17 mouse cellular contexts compared by ENCODE assay signal in genomic region chr6:128106154-128106553, GRCm38 (mm10). TPM values are rescaled to one million over a fixed set of nuclear protein-coding genes. Genes with fewer than 3 reads are reported as not detected.
DNase-seq lines count a peak whose midpoint lies in the region; ATAC-seq and TF ChIP-seq lines count a peak whose summit lies in the region.
"Had no signal": no experiment of that assay in that cellular context is flagged by ENCODE, and none has a peak within 500 bp of the region (broad histone marks: within the 10 kb centered on the region; RNA-seq: fewer than 3 reads in every experiment).

No protein-coding gene starts in this region.

- DNase-seq in heart, postnatal 14 days: no peak
- DNase-seq in lung, adult 18-20 months: peak; percentile 75 to 84
- no peak for DNase-seq in right cerebral cortex, postnatal 25 days
- DNase-seq in thymus, adult 2 months: no peak
- DNase-seq: adrenal gland, postnatal 14 days; cerebellum, postnatal 10 days; thymus, postnatal 4 days had no signal

- H3K9me3 ChIP-seq in heart, embryonic 16.5 days (replicated peaks; ENCODE audit: control insufficient read depth, low read length): no peaks in the 10 kb centered on the region
- H3K9me3 ChIP-seq in liver, embryonic 16.5 days (replicated peaks; ENCODE audit: control insufficient read depth, low read length): no peaks in the 10 kb centered on the region
- no peaks in the 10 kb centered on the region for H3K9me3 ChIP-seq in liver, embryonic 12.5 days (replicated peaks)
- H3K9me3 ChIP-seq in stomach, embryonic 15.5 days: no peaks in the 10 kb centered on the region
- H3K9me3 ChIP-seq: embryonic facial prominence, embryonic 12.5 days; forebrain, embryonic 13.5 days; hindbrain, embryonic 13.5 days had no signal

- H3K4me1 ChIP-seq in heart, embryonic 16.5 days (ENCODE audit: control insufficient read depth, insufficient read depth, low read length): peaks cover 49% of the 10 kb centered on the region
- H3K4me1 ChIP-seq in liver, embryonic 16.5 days (ENCODE audit: control insufficient read depth, low read depth, low read length): peaks cover 2% of the 10 kb centered on the region
- H3K4me1 ChIP-seq in liver, embryonic 12.5 days: peaks cover 42% of the 10 kb centered on the region
- peaks cover 22% of the 10 kb centered on the region for H3K4me1 ChIP-seq in stomach, embryonic 15.5 days
- no peaks in the 10 kb centered on the region for H3K4me1 ChIP-seq in thymus, adult 2 months (replicated peaks; ENCODE audit: control insufficient read depth, insufficient read depth, low read length)

- H3K27ac ChIP-seq in heart, embryonic 16.5 days (ENCODE audit: low read length): peak overlapping the region; percentile 41
- H3K27ac ChIP-seq in liver, embryonic 16.5 days (ENCODE audit: low read length): peak overlapping the region; percentile 52
- H3K27ac ChIP-seq in liver, embryonic 12.5 days: no peak overlapping the region; the same call in 1 of the 2 replicates
- 0 out of 2 replicates have a peak overlapping the region, but pooled peaks have one; percentile 85 for H3K27ac ChIP-seq in stomach, embryonic 15.5 days
- no peak overlapping the region for H3K27ac ChIP-seq in thymus, adult 2 months (ENCODE audit: control insufficient read depth, insufficient read depth, low read length)
- H3K27ac ChIP-seq: embryonic facial prominence, embryonic 12.5 days; forebrain, embryonic 13.5 days; hindbrain, embryonic 13.5 days; macrophage had no signal

- H3K27me3 ChIP-seq in heart, embryonic 16.5 days (ENCODE audit: control insufficient read depth, insufficient read depth, low read length): no peaks in the 10 kb centered on the region
- no peaks in the 10 kb centered on the region for H3K27me3 ChIP-seq in liver, embryonic 16.5 days (ENCODE audit: control insufficient read depth, insufficient read depth, low read depth, low read length)
- H3K27me3 ChIP-seq in liver, embryonic 12.5 days (replicated peaks): no peaks in the 10 kb centered on the region
- no peaks in the 10 kb centered on the region for H3K27me3 ChIP-seq in stomach, embryonic 15.5 days (replicated peaks)
- no peaks in the 10 kb centered on the region for H3K27me3 ChIP-seq in thymus, adult 2 months (ENCODE audit: control insufficient read depth, insufficient read depth, low read length)
- H3K27me3 ChIP-seq: embryonic facial prominence, embryonic 12.5 days; forebrain, embryonic 13.5 days; hindbrain, embryonic 13.5 days had no signal

- no peak for ATAC-seq in heart, embryonic 16.5 days (replicated peaks; ENCODE audit: extremely low read depth, insufficient read depth, low FRiP score)
- no peak for ATAC-seq in liver, embryonic 16.5 days (ENCODE audit: low read depth)
- ATAC-seq in liver, embryonic 12.5 days: no peak
- ATAC-seq in stomach, embryonic 15.5 days (ENCODE audit: insufficient read depth, low FRiP score, low read depth): no peak
- ATAC-seq: forebrain, embryonic 13.5 days; intestine, embryonic 16.5 days; midbrain, embryonic 16.5 days had no signal

- WGBS in heart, embryonic 16.5 days: 49% methylated on average over 3 of the region's 3 CpGs
- WGBS in liver, embryonic 16.5 days (ENCODE audit: insufficient replicate concordance): 47% methylated on average over 3 of the region's 3 CpGs
- 50% methylated on average over 3 of the region's 3 CpGs for WGBS in liver, embryonic 12.5 days (ENCODE audit: insufficient replicate concordance)
- 66% methylated on average over 3 of the region's 3 CpGs for WGBS in stomach, embryonic 15.5 days
- 65% methylated on average over 3 of the region's 3 CpGs for WGBS in thymus, adult 2 months

- no peak overlapping the region for H3K4me2 ChIP-seq in heart, embryonic 16.5 days (ENCODE audit: low read depth, low read length)
- no peak overlapping the region for H3K4me2 ChIP-seq in liver, embryonic 16.5 days (ENCODE audit: low read depth, low read length)
- H3K4me2 ChIP-seq in liver, embryonic 12.5 days: no peak overlapping the region
- H3K4me2 ChIP-seq in stomach, embryonic 15.5 days: no peak overlapping the region
- H3K4me2 ChIP-seq: embryonic facial prominence, embryonic 12.5 days; forebrain, embryonic 13.5 days; hindbrain, embryonic 13.5 days had no signal

- intact Hi-C loops in heart, postnatal 14 days (cut with DNase I): no loop called here

- TF ChIP-seq CTCF in thymus, adult 2 months (IDR thresholded peaks at IDR 0.05; ENCODE audit: borderline replicate concordance, control insufficient read depth, extremely low read depth, insufficient read depth, low read length, poor library complexity): no peak

- H3K36me3 ChIP-seq in heart, embryonic 16.5 days (ENCODE audit: control insufficient read depth, insufficient read depth): no peaks in the 10 kb centered on the region
- H3K36me3 ChIP-seq in liver, embryonic 16.5 days (ENCODE audit: control insufficient read depth, insufficient read depth): no peaks in the 10 kb centered on the region
- H3K36me3 ChIP-seq in liver, embryonic 12.5 days: no peaks in the 10 kb centered on the region
- H3K36me3 ChIP-seq in stomach, embryonic 15.5 days: no peaks in the 10 kb centered on the region
- no peaks in the 10 kb centered on the region for H3K36me3 ChIP-seq in thymus, adult 2 months (ENCODE audit: control insufficient read depth, insufficient read depth, low read length)
- H3K36me3 ChIP-seq: embryonic facial prominence, embryonic 12.5 days; hindbrain, embryonic 13.5 days had no signal

- no peak for TF ChIP-seq POLR2A in thymus, adult 2 months (IDR thresholded peaks at IDR 0.05; ENCODE audit: control insufficient read depth, extremely low read depth, insufficient read depth, low read length, poor library complexity)

- H3K9ac ChIP-seq in heart, embryonic 16.5 days (ENCODE audit: low read length): no peak overlapping the region
- no peak overlapping the region for H3K9ac ChIP-seq in liver, embryonic 16.5 days (ENCODE audit: low read depth, low read length)
- H3K9ac ChIP-seq in liver, embryonic 12.5 days: no peak overlapping the region
- no peak overlapping the region for H3K9ac ChIP-seq in stomach, embryonic 15.5 days
- H3K9ac ChIP-seq: embryonic facial prominence, embryonic 12.5 days; forebrain, embryonic 13.5 days; hindbrain, embryonic 13.5 days had no signal

- no peak overlapping the region for H3K4me3 ChIP-seq in heart, embryonic 16.5 days (ENCODE audit: low read length)
- no peak overlapping the region for H3K4me3 ChIP-seq in liver, embryonic 16.5 days (ENCODE audit: low read depth, low read length)
- no peak overlapping the region for H3K4me3 ChIP-seq in liver, embryonic 12.5 days
- no peak overlapping the region for H3K4me3 ChIP-seq in stomach, embryonic 15.5 days (replicated peaks)
- no peak overlapping the region for H3K4me3 ChIP-seq in thymus, adult 2 months (ENCODE audit: control insufficient read depth, insufficient read depth, low read length)
- H3K4me3 ChIP-seq: embryonic facial prominence, embryonic 12.5 days; forebrain, embryonic 13.5 days; hindbrain, embryonic 13.5 days had no signal

RNA-seq across cellular contexts. Expression of gene Tspan9, which starts 37.2 kb away (rescaled TPM):
- polyA plus RNA-seq in heart, embryonic 16.5 days (2015; fragmentation: Nextera tagmentation; extraction: Ambion mirVana): 138 and 151 TPM in 2 replicates
- total RNA-seq in heart, postnatal 14 days (2021): 100 to 1,000 TPM; 105 to 126 TPM
- 23.3 and 25.8 TPM in 2 replicates for polyA plus RNA-seq in liver, embryonic 16.5 days (2015; fragmentation: Nextera tagmentation; extraction: Ambion mirVana)
- 23.3 and 26.4 TPM in 2 replicates for polyA plus RNA-seq in liver, embryonic 12.5 days (2016; fragmentation: Nextera tagmentation; extraction: Ambion mirVana)
- 123 and 131 TPM in 2 replicates for polyA plus RNA-seq in stomach, embryonic 15.5 days (2015; fragmentation: Nextera tagmentation; extraction: Ambion mirVana)
- polyA plus RNA-seq in thymus, adult 2 months (2012; rRNA removed): 33.3 and 36.7 TPM in 2 replicates

Comparison
In these comparisons a context has a peak if more than half of its experiments do, and no peak if none do; other contexts are left out.
1. H3K27ac ChIP-seq: peak in heart, embryonic 16.5 days (single experiment), liver, embryonic 16.5 days (single experiment) and stomach, embryonic 15.5 days (single experiment); none in liver, embryonic 12.5 days (single experiment) and thymus, adult 2 months (single experiment).
2. DNase-seq: peak in lung, adult 18-20 months (2 of 2); none in heart, postnatal 14 days (0 of 2), right cerebral cortex, postnatal 25 days (single experiment) and thymus, adult 2 months (single experiment).